Mouse (Mus musculus): ENCODE results near the gene Cacna1d.
A peak's percentile ranks its signal among the peaks of the same experiment; 100 is the strongest.

The Cacna1d gene

DNA sequence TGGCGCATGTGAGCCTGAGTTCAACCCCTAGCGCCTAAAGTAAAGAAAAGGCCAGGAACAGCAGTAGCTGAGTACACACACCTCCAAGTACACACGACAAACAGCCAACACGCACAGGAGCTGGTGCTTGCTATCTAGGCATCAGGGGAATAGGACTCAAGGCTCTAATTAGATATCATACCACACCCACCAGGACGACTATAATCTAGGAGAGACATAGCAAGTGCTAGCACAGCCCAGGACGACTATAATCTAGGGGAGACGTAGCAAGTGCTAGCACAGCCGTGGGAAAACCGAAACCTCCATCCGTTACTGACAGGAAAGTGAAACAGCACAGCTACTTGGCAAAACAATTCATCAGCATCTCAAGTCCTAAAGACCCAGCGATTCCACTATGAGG lies 162.1 kb downstream of the Cacna1d start:
- DNase-seq (ENCODE audit: low spot score): no peak

DNA sequence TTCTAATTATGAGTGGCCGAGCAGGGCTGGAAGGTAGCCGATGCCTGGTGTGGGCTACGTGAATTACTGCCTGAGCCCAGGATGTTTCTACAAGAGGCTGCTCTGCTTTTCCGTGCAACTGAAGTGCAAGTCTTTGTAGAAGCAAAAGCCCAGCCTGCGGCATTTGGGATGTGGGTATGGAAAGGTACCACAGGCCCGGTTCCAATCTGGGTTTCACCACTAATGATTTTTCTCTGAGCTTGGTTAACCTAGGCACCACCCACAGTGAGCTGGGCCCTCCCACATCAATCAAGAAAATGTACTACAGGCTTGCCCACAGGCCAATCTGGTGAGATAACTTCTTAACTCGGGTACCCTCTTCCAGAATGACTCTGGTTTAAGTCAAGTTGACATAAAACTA lies 163.8 kb downstream of the Cacna1d start:
- DNase-seq (ENCODE audit: low spot score): no peak

DNA sequence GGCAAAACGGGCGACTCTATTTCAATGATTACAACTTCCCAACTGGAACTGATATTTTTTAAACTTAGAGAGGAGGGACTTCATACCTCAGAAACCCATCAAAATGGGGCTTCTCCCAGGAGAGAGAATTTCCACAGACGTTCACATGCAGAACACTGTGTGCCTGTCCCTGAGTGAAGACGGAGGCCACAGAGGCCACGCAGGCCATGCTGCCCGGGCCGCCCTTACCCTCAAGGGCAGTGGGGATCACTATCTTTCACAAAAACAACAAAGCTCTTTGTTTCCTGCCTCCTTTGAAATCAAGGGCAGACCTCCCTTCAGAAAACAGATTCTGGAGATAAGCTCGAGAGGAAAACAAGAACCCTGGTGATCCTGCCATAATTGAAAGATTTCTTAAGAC lies 164.2 kb downstream of the Cacna1d start:
- no peak for DNase-seq (ENCODE audit: low spot score)

DNA sequence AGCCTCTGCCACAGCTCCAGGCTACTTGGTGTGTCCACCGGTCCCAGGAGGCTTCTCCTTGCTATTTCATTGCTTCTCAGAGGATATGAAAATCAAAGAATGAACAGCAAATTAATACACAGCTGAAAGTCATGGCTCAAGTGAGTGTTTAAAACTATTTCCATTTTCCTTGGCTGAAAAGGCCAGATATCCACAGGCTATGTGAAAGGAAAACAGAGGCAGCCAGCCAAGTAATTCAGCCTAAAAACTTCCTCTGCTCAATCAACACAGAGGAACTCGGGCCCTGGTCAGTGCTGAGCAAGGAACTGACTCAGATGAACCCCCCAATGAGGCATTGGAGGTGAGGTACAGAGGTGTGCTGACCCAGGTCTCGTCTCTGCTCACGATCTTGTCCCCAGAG lies 165.0 kb downstream of the Cacna1d start:
- no peak for DNase-seq (ENCODE audit: low spot score)

DNA sequence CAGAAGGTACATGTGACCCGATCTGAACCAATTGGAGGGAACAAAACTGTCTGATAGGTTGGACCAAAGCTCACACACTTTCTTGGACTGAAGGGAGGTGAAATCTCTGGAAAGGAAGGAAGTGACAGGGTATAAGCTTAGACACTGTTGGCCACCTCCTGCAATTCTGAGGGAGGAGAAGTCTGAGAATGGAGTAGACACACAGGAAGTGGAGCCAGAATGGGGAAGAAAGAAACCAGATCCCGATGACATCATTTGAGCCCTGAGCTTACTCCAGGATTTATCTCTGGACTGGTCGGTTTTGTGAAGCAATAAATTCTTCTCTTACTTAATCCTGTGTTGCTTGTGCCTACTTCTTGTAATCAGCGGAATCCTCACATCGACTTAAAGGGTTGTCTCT lies 166.3 kb downstream of the Cacna1d start:
- no peak for DNase-seq (ENCODE audit: low spot score)

DNA sequence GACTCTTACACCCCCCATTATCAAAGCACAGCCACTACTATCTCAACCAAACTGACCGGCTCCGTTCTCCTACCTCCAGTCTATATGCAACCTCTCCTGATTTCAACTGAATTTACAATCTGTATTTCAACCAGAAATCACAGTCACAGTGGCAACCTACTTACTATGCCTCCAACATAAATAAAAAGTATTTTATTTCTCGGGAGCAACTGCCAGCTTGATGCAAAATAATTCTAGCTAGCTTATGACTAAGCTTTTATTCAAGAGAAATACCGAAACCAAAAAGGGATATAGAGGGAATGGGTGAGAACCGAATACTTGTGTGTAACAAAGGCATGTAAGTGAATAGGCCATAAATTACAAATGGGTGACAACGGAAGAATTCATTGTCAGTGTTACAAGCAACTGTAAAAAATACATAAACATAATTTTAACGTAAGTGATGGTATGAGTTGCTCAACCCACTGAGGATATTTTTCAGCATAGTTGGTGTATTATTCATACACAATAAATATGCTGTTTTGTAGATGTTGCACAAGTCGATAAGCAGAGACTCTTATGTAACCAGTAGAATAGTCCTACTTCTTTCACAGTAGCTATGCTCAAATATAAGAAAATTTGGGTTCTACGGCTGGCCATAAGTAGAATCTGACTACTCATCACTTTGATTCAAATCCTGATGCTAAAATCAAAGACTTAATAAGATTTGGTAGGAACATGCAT lies 172.4 kb downstream of the Cacna1d start:
- DNase-seq (ENCODE audit: low spot score): no peak

DNA sequence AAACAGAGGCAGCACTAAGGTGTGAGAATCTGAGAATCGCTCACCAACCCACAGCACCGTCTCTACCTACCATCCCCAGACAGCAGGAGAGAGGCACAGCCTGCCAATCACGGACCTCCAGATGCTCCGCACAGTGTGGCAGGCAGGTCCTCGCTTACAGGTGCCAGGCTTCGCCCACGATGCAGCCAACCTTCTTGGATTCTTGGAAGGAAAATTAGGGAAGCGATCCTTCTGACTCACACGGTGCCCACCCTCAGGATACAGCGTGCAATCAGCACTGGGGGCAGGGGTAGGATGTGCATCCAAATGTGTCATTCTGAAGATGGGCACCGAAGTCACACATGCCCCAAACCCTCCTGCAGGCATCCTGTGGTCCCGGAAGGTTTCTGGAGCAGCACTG lies 173.0 kb downstream of the Cacna1d start:
- DNase-seq (ENCODE audit: low spot score): no peak

DNA sequence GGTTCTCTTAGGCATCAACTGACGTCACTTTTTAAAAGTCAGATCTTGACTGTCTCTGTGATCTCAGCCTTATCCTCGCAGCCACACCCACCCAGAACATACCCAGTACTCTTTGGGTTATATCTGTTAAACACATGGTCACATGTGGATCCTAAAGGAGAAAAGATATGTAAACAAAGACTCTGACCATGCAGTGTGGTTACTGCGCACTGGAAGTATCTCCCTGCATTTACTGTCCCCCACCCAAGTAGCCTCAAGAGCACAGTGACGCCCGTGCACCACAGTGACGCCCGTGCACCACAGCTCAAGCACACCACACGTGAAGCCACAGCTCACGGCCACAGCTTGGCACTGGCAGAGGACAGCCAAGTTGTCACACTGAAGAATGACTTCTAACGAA lies 173.6 kb downstream of the Cacna1d start:
- no peak for DNase-seq (ENCODE audit: low spot score)

DNA sequence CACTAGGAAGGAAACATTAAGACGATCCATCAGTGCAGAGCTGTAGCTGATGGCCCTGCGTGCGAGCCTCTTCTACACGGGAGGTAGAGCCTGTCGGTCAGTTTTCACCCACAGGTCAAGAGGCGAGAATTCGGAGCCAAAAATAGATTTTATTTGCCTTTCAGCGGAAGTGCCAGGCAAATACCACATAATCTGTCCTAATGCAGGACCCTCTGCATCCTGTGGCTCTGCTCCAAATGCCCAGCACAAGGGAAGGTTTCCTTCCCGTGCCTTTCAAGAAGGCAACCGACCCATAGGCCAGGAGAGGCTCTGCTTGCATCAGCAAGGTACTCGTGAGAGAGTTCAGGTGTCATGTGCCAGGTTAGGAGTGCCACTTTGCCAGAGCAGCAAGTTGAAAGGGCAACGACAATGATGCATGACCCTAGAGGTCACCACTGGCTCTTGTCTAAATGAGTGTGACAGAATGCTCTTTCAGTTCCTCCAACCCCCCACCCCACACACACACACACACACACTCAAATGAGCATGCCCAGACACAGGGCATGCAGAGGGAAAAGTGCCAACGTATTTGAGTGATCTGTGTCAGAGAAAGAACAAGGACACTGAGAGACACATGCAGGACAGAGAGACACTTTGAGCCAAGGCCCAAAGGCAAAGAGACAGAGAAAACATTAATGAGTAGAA lies 179.9 kb downstream of the Cacna1d start:
- DNase-seq (ENCODE audit: low spot score): no peak

DNA sequence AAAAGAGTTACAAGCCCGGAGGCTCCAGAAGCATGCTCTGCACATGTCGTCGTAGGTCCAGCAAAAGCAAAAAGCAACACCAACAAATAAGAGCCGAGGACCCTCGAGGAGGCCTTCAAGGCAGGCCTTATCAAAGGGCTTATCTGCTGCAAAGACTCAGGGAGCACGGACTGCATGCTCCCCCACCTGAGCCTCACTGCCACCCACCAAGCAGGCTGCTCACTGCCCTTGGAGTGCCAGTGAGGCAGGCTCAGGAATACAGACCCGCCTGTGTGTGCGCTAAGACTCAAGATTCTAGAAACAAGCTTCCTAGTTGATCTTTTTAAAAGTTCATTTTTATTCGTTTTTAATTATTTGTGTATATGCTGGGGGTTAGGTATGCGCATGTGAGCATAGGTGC lies 181.0 kb downstream of the Cacna1d start:
- no peak for DNase-seq (ENCODE audit: low spot score)

DNA sequence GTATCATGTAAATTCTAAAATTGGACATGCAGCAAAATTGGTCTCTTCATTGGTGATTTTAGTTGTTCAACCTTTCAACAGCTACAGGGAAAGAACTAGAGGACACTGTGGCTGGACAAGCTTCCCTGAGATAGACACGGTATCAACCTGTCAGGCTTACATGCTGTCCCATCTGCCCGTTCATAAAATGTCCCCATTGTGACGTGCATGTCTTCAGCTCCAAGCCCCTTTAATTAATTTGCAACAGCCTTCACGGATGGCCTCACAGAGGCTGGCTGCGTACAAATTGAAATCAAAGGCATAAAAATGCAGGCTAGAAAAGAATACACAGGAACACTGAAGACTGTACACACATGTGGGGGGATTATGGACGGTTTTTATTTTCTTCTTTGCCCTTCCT lies 185.0 kb downstream of the Cacna1d start:
- no peak for DNase-seq (ENCODE audit: low spot score)

DNA sequence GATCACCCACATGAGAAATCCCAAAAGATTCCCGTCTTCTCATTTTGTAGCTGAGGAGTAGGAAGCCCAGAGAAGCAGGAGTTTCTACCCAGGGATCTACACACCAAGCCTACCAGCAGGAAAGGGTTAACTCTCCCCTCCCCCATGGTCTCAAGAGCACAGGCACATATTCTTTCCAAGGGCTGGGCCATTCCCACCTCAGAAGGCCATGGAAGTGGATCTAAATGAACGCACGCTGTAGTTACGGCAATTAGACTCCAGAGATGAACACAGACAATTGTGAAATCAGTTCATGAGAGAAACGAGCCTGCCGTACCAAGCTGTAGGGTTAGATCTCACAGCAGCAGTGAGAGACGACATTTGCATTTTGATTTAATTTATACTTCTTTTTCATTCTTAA lies 191.3 kb downstream of the Cacna1d start:
- DNase-seq (ENCODE audit: low spot score): no peak

DNA sequence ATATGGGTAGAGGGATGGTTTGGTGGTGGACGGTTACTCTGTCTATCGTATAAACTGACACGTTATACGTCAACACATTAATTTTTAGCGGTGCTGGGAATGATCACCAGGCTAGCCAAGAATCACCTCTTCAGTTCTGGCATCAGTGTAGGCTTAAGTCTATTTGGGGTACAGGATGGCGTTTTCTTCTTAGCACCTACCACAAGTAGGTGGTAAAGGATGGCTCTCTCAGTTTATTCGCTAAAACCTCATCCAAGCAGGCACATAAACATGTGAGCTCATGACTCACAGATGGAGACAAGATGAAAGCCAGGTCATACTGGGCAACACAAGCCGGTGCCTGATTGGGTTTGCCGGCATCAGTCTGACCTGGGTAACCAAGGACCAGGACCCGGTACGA lies 193.8 kb downstream of the Cacna1d start:
- no peak for DNase-seq (ENCODE audit: low spot score)

DNA sequence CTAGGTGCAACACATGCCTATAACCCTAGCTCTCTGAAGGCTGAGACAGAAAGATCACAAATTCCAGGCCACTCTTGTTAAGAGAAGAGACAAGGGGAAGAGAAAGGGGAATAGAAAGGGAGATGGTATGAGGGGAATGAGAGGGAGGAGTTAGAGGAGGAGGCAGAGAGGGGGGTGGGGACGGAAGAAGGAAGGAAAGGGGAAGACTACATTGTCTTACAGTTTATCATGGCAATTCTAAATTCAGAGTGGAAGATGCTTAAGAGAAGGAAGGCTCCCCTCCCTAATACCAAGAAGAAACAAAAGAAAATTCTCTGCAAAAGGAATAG lies 199.2 kb downstream of the Cacna1d start:
- no peak for DNase-seq (ENCODE audit: low spot score)

DNA sequence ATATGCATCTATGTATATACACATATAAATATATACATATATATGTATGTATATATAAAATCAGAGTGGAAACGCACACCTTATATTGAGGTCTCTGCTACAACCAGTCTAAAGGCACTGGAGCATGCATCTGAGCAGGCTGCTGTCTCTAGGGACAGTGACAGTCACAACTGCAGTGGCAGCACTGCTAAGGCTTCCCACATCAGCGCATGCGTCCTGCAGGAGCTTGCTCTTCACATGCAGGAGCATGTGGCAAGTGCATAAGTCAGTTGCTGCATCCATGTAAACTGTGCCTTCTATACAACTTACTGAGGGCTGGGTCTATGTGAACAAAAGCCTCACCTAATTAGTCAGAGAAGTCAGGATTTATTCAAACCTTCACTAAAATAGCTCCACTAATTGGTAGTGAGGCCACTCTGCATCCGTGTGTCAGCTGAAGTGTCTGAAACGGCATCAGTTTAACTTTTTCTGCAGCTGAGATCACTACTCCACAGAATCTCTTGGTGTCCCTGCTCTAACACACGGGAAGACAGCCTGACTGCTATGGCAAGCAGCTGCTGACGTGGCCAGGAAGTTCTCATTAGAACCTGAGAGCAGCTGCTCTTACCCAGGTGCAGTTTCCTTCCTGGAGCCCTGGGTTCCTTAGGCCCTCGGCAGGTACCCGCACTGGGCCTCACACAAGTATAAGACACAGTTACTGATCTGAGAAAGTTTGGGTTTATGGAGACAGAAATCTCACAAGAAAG lies 199.7 kb downstream of the Cacna1d start:
- peak; percentile 15 for DNase-seq (ENCODE audit: low spot score)

DNA sequence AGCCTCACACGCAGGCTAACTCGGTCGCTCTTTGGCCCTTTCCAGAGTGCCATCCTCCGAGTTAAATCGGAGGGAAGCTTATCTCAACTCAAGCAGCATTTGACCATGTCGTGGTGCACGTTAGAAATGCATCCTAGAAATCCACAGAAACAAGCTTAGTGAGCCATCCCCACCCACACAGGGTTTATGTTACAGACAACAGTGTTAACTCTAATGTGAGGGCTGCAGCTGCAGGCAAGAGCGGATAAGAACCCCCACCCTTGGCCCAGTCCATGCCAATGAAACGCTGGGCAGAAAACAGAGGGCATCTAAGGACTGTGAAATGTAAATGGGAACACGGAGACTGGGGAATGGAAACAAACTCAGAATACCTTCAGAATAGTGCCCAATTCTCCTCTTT lies 206.8 kb downstream of the Cacna1d start:
- no peak for DNase-seq (ENCODE audit: low spot score)

DNA sequence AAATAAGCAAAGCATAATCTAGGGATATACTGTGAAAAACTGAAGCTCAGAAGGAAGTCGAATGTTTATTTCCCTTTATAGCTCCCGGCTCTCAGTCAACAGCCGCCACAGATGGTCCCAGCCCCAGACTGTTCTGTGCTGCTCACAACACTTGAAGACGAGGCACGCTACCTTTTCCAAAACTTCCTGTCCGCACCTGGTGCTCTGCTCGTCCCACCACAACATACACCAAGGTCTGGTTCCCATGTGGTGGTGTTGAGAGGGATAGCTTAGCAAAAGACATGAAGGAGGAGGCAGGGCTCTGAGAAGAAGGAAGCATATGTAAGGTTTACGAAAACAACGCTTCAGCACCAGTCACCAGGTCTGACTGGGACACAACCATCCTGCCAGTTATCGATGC lies 207.2 kb downstream of the Cacna1d start:
- DNase-seq (ENCODE audit: low spot score): no peak

DNA sequence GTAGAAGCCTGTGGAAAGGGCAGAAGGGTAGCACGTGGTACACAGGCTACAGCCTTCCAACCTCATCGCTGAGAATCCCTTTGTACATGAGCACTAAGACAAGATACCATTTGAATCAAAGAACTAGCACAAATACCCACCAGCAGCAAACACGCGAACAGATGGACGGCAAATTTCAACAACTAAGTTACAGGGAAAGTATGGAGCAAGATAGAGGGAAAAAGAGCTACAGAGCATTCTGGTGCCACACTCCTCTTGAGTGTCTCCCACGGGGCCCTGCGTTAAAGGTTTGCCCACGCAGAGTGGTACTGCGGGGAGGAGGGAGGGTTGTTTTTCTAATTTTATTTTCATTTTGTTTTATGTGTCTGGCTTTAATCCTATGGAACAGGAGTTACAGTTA lies 215.7 kb downstream of the Cacna1d start:
- no peak for DNase-seq (ENCODE audit: low spot score)

DNA sequence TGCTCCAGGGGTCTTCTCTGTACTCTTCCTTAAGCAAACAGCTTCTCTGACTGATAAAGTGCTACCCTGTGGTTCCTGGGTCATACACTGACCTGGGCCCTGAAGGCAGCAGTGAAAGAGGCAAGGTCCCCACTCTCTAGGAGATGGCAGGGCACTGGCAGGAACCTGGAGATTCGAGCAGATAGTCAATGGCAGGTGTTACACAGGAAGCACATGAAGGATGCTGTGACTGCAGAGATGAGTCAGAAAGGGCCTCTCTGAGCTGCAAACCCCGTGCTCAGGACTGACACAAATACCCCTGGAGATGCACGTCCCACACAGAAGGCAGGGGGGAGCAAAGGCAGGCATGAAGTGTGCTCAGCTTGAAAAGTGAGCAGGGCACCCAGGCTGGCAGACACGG lies 218.3 kb downstream of the Cacna1d start:
- DNase-seq (ENCODE audit: low spot score): no peak

DNA sequence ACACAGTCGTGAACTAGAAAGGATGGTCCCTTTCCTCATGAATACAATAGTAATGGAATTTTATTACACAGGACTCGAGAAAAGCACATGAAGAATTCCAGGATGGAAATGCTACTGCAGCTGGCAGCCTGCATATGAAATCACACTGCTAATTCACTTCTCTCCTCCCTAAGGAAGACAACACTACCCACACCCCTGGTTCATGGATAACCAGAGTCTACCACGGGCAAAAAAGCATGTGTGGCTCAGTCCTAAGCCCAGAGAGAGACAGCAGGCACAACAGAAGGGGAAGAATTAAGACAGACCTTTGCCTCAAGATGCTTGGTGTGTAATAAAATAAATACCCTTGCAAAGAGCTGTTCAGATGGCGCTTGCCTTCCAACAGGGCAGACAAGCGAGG lies 218.7 kb downstream of the Cacna1d start:
- DNase-seq (ENCODE audit: low spot score): no peak

DNA sequence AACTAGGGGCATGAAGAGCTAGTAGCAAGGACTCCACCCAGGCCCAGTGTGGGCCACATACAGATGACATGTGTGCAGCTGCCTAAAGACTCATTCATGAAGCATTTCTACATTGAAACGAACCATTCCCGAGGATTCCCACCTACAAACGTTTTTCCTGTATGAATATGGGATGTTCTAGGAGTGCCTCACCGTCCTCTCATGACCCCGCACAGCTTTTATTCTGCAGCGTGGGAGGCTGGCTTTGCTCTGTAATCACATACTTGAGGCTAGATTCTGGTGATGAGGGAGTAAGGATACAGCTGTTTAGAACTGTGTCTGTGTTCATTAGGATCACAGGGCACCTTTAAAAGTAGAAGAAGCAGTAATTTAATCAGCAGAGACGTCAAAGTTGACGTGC lies 219.4 kb downstream of the Cacna1d start:
- DNase-seq (ENCODE audit: low spot score): no peak

DNA sequence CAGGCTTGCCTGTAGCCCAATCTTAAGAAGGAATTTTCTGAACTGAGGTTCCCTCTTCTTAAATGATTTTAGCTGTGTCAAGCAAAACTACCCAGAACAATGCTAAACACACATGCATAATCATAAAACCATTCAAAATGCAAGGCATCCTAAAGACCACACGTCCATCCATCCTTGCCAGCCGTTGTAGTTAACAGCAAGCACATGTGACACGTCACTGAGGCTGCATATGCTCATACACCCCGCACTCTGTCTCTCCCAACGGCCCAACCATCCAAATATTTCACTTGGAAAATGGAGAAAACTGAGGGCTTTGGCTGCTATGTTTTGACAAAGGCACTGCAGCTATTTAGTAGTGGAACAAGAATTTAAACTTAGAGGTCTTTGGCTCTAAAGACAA lies 220.9 kb downstream of the Cacna1d start:
- DNase-seq (ENCODE audit: low spot score): no peak

DNA sequence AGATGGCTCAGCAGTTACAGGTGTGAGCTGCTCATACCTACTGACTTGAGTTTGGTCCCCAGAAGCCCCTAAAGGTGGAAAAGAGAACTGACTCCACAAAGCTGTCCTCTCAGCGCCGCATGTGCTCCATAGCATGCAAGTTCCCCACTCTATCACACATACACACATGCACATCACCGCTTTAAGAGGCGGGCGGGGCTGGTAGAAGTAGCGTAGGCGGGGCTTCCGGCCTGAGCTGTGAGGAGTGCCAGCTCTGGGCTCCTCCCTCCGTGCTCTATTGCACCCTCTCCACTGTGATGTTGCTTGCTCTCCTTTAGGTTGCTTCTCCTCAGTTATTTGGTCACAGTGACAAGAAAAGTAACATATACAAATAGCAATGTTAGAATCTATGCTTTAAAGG lies 225.5 kb downstream of the Cacna1d start:
- DNase-seq (ENCODE audit: low spot score): peak; percentile 43

Data from T-cell, adult 2 months (primary cell).